In the genomic region with DNA sequence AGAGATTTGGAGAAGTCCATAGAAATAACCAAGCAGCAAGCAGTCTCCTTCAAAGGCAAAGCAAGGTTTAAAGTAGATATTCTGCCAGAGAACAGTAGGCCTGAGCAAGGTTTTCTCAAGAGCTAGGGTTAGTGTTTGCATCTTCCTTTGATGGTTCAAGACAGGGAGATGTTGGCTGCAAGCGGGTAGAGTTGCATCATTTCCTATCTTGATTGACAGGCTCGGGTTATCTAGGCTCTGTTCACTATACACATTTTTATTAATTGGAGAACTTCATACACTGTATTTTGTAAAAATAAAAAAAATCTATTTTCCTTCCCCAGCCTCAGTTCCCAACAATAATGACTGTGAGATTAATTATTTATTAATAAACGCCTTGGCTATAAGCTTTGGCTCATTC, we compare ENCODE assay signal across 25 mouse cellular contexts.
"Had no signal": no experiment of that assay in that cellular context is flagged by ENCODE, and none has a peak within 500 bp of the region (broad histone marks: within the 10 kb centered on the region; RNA-seq: fewer than 3 reads in every experiment).

No protein-coding gene starts in this region.

- H3K9me3 ChIP-seq: heart, embryonic 10.5 days; heart, embryonic 12.5 days; hindbrain, embryonic 10.5 days; hindbrain, embryonic 12.5 days; intestine, embryonic 15.5 days; limb, embryonic 10.5 days; limb, embryonic 12.5 days had no signal

- DNase-seq: gastrocnemius, adult 2 months; gastrocnemius, postnatal 10 days; gastrocnemius, postnatal 25 days; heart, adult 18-20 months; heart, postnatal 10 days; heart, postnatal 4 days; kidney, adult 18-20 months; kidney, adult 8-10 months; kidney, postnatal 10 days; kidney, postnatal 25 days; kidney, postnatal 4 days; liver had no signal

- H3K36me3 ChIP-seq: heart, embryonic 10.5 days; heart, embryonic 12.5 days; hindbrain, embryonic 10.5 days; hindbrain, embryonic 12.5 days; intestine, embryonic 15.5 days; limb, embryonic 10.5 days; limb, embryonic 12.5 days had no signal

- H3K27me3 ChIP-seq: heart, embryonic 12.5 days; hindbrain, embryonic 12.5 days; intestine, embryonic 15.5 days; limb, embryonic 12.5 days had no signal

- ATAC-seq: hindbrain, embryonic 16.5 days; inflammation-experienced regulatory T-cells, adult 6 months; intestine, embryonic 15.5 days; intestine, postnatal 0 days had no signal

- H3K4me3 ChIP-seq: gastrocnemius, adult 2 months; heart, embryonic 10.5 days; heart, embryonic 12.5 days; hindbrain, embryonic 10.5 days; hindbrain, embryonic 12.5 days; intestine, embryonic 15.5 days; layer of hippocampus, adult 2 months; left cerebral cortex, adult 2 months; limb, embryonic 10.5 days; limb, embryonic 12.5 days had no signal

- H3K4me1 ChIP-seq: heart, embryonic 12.5 days; hindbrain, embryonic 10.5 days; hindbrain, embryonic 12.5 days; intestine, embryonic 15.5 days; limb, embryonic 12.5 days had no signal

- H3K27ac ChIP-seq: gastrocnemius, adult 2 months; heart, embryonic 10.5 days; hindbrain, embryonic 10.5 days; hindbrain, embryonic 12.5 days; intestine, embryonic 15.5 days; layer of hippocampus, adult 2 months; left cerebral cortex, adult 2 months; limb, embryonic 10.5 days; limb, embryonic 12.5 days had no signal

- H3K9ac ChIP-seq: heart, embryonic 12.5 days; hindbrain, embryonic 12.5 days; intestine, embryonic 15.5 days; limb, embryonic 12.5 days had no signal

- H3K4me2 ChIP-seq: heart, embryonic 12.5 days; hindbrain, embryonic 12.5 days; intestine, embryonic 15.5 days; limb, embryonic 12.5 days; liver, embryonic 11.5 days had no signal
